Mouse (Mus musculus): Measurements from ENCODE around the gene Gbp7. TPM values are rescaled to one million over a fixed set of nuclear protein-coding genes. Genes with fewer than 3 reads are reported as not detected.

Gene Gbp7
- polyA plus RNA-seq, 1 experiment from 2014 or later: 2.1 TPM

DNA sequence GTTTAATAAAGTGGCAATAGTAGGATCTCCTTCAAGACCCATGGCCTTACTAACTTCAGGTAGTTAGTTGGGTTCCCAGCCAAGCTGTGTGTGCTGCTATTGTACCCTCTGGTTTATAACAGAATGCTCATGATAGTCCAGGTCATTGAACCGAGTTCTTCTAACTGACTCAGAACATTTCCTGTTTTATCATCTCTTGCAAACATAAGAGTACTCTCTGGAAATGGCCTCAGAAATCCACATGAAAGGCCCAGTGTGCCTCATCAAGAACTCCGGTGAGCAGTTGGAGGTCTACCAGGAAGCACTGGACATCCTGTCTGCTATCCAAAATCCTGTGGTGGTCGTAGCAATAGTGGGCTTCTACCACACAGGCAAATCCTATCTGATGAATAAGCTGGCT, 67.8 kb downstream of the Gbp7 start:
- Histone ChIP-seq H3K9ac (replicated peaks; ENCODE audit: low read length) (no peak overlapping the region), H3K4me3 (ENCODE audit: low read depth, low read length) (no peak overlapping the region), H3K4me1 (ENCODE audit: control insufficient read depth, insufficient read depth, low read length) (no peaks in the 10 kb centered on the region), H3K27ac (replicated peaks; ENCODE audit: low read depth, low read length) (no peak overlapping the region), H3K9me3 (replicated peaks; ENCODE audit: control insufficient read depth, low read length) (no peaks in the 10 kb centered on the region), H3K27me3 (ENCODE audit: control insufficient read depth, insufficient read depth, low read length) (no peaks in the 10 kb centered on the region), H3K36me3 (replicated peaks; ENCODE audit: control insufficient read depth, insufficient read depth, low read depth, low read length) (no peaks in the 10 kb centered on the region), H3K4me2 (ENCODE audit: low read depth, low read length) (no peak overlapping the region)
- no peak for ATAC-seq (replicated peaks; ENCODE audit: insufficient number of reproducible peaks, low FRiP score, low TSS enrichment, low read depth)
- no peak for DNase-seq (ENCODE audit: low spot score)
- WGBS: 82% methylated on average over 3 of the region's 3 CpGs

Other genes with a start within 250 kb of the Gbp7 start
- gene Pdlim5, start 134.6 kb upstream of the Gbp7 start, polyA plus RNA-seq (2014; fragmentation: Nextera tagmentation; extraction: Ambion mirVana): 19.6 TPM in 2 replicates
- gene Gbp5, start 36.4 kb upstream of the Gbp7 start, polyA plus RNA-seq (2014; fragmentation: Nextera tagmentation; extraction: Ambion mirVana): 0.20 TPM in 1 of 2 replicates, not detected in the other
- gene Gbp3, start 29.7 kb downstream of the Gbp7 start, polyA plus RNA-seq (2014; fragmentation: Nextera tagmentation; extraction: Ambion mirVana): 0.38 and 0.82 TPM in 2 replicates
- not detected in 2 replicates for gene Gbp2b, start 64.5 kb downstream of the Gbp7 start, polyA plus RNA-seq (2014; fragmentation: Nextera tagmentation; extraction: Ambion mirVana)
- gene Gbp2, start 90.3 kb downstream of the Gbp7 start, polyA plus RNA-seq (2014; fragmentation: Nextera tagmentation; extraction: Ambion mirVana): 0.15 and 0.25 TPM in 2 replicates
- 18.5 and 22.5 TPM in 2 replicates for gene Kyat3, start 170.7 kb downstream of the Gbp7 start, polyA plus RNA-seq (2014; fragmentation: Nextera tagmentation; extraction: Ambion mirVana)
- 102 and 104 TPM in 2 replicates for gene Gtf2b, start 234.7 kb downstream of the Gbp7 start, polyA plus RNA-seq (2014; fragmentation: Nextera tagmentation; extraction: Ambion mirVana)

Measured in embryonic facial prominence, embryonic 11.5 days (tissue).